Mouse (Mus musculus): ENCODE measurements around the gene Camk2b. TPM values are rescaled to one million over a fixed set of nuclear protein-coding genes. Genes with fewer than 3 reads are reported as not detected.
"Not testable (repeated sequence)": the region's sequence is repeated elsewhere in the genome, so short reads cannot be mapped to it uniquely, and the experiment has no call there.

The Camk2b gene
- 10 to 100 TPM in 1 of 2 experiments, 1 to 10 TPM in 1; 4.3 to 16.1 TPM for polyA plus RNA-seq (2017; shearing (Covaris generic))

DNA sequence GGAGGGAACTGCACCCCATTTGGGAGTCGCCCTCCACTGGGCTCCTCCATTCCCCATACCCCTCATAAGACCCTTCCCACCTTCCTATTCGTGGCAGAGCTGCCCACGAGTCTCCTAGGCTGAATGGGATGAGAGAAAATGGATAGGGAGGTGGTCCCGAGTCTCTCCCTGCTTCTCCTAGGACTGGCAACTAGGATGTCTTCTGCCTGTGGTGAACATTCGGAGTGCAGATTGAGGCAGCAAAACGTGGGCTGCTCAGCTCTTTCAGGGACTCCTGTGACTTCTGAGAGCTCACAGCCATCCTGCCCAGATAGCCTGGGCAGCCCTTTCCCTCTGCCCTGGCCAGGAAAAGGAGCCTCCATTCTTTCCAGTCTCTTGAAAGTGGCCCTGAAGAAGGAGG lies at the start of gene Camk2b:
Gene Camk2b (minus strand): TSS at position 187 of the 400 bp plus-strand sequence.
- ATAC-seq: no peak

- ATAC-seq: no peak
Measured at GRCm38 (mm10) chr11:6111734-6112484, 45.7 kb upstream of the Camk2b start.

- no peak for ATAC-seq
Measured at GRCm38 (mm10) chr11:6109990-6110389, 43.8 kb upstream of the Camk2b start.

- no peak for ATAC-seq
Measured at GRCm38 (mm10) chr11:6108296-6108695, 42.1 kb upstream of the Camk2b start.

GRCm38 (mm10) chr11:6107722-6108121 lies 41.6 kb upstream of the Camk2b start:
- no peak for ATAC-seq

GRCm38 (mm10) chr11:6104734-6105133 lies 38.6 kb upstream of the Camk2b start:
- no peak for ATAC-seq

DNA sequence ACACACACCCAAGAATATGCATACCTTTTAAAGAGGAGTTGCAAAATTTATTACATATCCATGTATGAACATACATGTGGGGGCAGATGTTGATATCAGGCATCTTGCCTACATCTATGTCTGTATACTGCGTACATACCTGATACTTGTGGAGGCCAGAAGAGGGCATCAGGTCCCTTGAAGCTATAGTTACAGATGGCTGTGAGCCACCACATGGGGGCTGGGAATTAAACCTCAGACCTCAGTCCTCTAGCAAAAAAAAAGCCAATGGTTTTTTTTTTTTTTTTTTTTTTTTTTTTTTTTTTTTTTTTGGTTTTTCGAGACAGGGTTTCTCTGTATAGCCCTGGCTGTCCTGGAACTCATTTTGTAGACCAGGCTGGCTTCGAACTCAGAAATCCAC lies 30.5 kb upstream of the Camk2b start:
- not testable (repeated sequence) for ATAC-seq

- ATAC-seq: no peak
Measured at GRCm38 (mm10) chr11:6086991-6087390, 20.8 kb upstream of the Camk2b start.

DNA sequence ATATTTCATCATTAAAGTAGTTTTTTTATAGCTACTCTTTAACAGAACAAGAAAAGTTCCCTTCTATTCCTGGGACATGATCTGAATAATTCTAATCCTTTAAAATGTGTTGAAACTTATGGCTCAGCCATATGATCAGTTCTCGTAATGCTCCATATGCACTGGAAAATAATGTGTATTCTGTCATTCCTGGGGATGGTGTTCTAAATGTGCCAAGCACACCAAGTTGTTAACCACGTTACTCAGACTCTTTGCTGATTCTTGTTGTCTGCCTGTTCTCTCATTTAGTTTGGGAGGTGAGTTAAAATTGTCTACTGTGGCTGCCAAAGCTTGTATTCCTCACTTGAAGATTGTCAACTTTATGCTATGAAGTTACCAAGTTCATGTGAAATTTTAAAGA lies 12.6 kb upstream of the Camk2b start:
- no peak for ATAC-seq

DNA sequence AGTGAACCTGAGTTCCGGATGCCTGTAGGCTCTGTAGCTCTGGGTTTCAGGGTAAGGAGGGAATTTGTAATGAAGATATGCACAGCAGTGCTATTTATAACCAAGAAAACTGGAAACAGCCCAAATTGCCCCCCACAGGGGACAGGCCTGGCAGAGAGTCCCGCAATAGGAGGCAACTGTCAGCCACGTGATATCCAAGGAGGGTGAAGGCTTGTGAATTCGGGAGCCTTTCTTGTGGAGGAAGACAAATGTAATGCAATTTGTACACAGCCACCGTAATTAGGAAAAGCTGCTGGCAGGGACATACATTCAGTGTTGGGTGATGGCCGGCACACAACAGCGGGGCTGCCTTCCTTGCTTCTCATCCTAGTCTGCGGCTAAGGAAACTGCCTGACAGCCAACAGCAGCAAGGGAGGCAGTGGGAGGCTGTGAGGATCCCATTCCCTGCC lies 9.5 kb upstream of the Camk2b start:
- no peak for ATAC-seq

DNA sequence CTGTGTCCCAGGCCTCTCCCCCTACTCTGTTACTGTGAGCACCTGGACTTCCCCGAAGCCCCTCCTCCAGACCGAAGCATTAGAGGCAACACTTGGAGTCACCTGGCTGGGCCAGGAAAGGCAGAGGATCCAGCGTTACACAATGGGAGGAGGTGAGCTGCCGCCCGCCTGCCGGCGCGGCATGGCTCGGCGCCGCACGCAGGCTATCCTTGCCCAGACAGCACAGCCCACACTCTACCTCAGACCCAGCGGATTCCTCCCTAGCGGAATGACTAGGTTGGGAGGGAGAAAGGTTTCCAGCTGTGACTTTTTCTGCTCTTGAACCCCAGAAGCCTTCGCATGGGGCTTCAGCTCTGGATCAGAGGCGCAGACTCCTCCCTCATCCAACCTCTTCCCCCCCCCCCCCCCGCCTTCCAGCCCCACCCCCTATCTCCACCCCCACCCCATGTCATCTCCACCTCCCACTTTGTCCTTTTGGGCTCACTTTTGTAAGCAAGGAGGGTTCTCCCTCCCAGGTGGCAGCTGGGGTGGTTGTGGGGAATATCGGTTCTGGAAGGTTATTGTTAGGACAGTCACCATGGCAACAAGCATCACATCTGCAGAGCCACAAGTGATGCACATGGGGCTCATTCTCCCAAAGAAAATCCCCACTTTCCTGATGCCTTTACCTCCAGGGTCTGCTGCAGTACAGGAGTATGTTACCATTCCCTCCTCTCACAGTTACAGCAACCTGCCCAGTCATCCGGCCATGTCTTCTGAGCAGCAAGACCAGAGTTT lies 2.2 kb upstream of the Camk2b start:
- no peak for ATAC-seq

DNA sequence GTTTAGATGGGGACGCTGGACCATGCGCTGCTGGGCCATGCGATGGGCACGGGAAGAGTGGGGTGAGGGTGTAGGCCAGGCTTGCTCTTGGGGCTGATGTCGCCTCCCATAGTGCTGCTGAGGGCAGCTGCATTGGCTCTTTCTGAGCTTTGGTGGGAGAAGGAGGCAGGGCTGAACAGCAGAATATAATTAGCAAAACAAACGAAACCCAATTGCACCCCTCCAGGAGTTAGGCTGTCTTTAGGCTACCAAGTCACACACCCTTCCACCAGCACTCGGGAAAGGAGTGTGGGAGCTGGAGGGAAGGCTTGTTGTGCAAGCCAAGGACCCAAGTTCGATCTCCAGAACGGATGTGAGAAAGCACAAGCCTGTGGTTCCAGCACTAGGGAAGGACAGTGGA lies 998 bp upstream of the Camk2b start:
- no peak for ATAC-seq

- no peak for ATAC-seq
Measured at GRCm38 (mm10) chr11:6065551-6066121, 526 bp downstream of the Camk2b start.

DNA sequence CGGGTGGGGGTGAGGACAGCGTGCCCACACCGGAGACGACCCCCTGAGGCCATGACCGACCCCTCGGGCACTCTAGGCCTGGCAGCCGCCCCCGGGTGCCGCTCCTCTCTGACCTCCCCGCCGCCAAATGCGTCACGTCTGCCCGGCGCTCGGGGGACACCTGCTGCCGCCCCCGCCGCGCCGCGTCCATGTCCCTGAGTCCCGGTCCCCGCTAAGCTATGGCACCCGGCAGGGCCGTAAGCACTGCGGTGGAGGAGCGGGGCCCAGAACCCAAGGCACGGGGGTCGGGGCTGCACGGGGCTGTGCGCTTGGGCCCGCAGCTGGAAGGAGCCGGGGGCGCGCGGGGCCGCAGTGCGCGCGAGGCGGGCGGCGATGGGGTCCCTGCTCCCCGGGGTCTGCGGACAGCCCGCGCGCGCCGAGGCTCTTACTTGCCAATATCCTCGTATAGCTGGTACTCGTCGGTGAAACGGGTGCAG lies 1.1 kb downstream of the Camk2b start:
- ATAC-seq: no peak

- no peak for ATAC-seq
Measured at GRCm38 (mm10) chr11:6064215-6065045, 1.7 kb downstream of the Camk2b start.

DNA sequence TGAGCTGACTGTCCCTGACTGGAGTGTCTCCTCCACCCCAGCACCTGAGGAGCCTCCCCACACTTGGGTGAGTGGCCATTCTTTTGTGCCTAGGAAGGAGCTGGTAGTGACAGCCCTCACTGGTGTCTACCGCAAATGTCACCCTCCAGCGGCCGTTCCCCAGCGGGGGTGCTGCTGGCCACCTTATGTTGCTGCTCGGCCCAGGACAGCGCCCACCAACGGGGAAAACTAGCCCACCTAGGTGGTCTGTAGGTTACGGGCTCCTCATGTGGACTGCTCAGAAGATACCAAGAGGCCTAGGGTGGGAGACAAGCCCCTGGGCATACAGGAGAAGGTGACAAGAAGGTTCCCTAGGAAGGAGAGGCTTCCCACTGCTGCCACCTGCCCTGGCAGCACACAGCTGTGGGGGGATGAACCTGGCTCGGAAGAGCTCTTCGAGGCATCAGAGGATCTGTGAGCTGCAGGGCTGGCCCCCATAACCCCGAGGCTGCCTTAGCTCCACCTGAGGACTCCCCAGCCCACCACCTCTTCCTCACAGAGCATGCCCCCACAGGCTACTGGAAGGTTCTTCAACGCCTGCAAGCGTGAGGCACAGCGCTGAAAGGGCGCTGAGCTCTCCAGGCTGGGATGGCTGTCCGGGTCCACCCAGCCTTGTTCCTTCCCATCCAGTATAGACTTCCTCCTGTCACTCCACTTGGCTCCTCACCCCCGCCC lies 2.5 kb downstream of the Camk2b start:
- ATAC-seq: no peak

- ATAC-seq: no peak
Measured at GRCm38 (mm10) chr11:6063065-6063464, 3.1 kb downstream of the Camk2b start.

- no peak for ATAC-seq
Measured at GRCm38 (mm10) chr11:6062329-6062728, 3.8 kb downstream of the Camk2b start.

GRCm38 (mm10) chr11:6061891-6062290 lies 4.3 kb downstream of the Camk2b start:
- ATAC-seq: no peak

DNA sequence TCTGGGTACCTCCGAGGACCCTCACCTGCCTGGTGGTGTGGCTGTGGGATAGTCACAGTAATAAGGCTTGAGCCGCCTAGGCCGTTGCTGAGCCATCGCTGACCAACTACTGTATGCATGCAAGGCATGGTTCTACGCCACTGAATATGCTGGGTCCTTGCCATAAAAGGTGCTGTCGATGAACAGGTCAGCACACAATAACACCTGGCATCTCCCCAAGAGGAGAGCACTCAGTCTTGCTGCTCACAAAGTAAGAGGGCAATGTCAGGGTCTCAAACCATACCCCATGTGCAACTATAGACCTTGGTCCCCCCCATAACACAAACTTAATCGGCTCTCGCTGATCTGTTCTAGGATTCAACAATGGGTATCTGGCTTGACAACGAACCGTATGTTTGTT lies 7.0 kb downstream of the Camk2b start:
- no peak for ATAC-seq

DNA sequence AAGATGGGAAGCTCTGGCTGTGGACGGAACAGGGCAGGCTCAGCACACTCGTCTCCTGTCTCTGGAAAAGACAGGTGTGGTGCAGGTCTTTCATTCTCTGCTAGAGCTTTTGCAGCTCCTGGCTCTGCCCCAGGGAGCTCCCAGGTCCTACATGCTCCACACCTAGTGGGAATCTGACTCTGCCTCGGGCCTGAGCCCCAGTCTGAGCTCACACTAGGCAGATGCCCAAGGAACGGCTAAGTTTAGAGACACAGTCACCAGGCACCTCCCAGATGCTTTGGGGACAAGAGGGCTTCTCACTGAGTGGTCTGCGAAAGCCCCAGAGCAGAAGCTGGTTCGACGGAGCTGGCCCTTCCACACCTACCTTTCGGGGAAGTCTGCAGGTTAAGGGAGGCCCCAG lies 12.8 kb downstream of the Camk2b start:
- ATAC-seq: no peak

- no peak for ATAC-seq
Measured at GRCm38 (mm10) chr11:6050066-6050560, 16.0 kb downstream of the Camk2b start.

Data from activated CD4-positive, CD25-positive, alpha-beta regulatory T cell, adult 4 months (primary cell).